Comparison of ENCODE assay signal across 16 mouse cellular contexts in genomic region chr8:125993636-125994035, GRCm38 (mm10).
"Had no signal": no experiment of that assay in that cellular context is flagged by ENCODE, and none has a peak within 500 bp of the region (broad histone marks: within the 10 kb centered on the region; RNA-seq: fewer than 3 reads in every experiment).

No protein-coding gene starts in this region.

- H3K4me2 ChIP-seq: kidney, embryonic 15.5 days; limb, embryonic 15.5 days; liver, embryonic 11.5 days had no signal

- H3K36me3 ChIP-seq: kidney, embryonic 15.5 days; limb, embryonic 15.5 days had no signal

- H3K27ac ChIP-seq: kidney, embryonic 15.5 days; limb, embryonic 15.5 days; liver, embryonic 14.5 days; stomach, postnatal 0 days had no signal

- H3K9ac ChIP-seq: kidney, embryonic 15.5 days; limb, embryonic 15.5 days; liver, embryonic 14.5 days; liver, postnatal 0 days had no signal

- ATAC-seq: intestine, postnatal 0 days; liver, postnatal 0 days had no signal

- H3K4me3 ChIP-seq: kidney, embryonic 15.5 days; limb, embryonic 15.5 days had no signal

- DNase-seq: kidney, adult 8-10 months; kidney, postnatal 14 days; kidney, postnatal 4 days; liver, postnatal 0 days; lung, postnatal 14 days; lung, postnatal 4 days; midbrain, embryonic 14.5 days; thymus, adult 2 months; thymus, postnatal 14 days; thymus, postnatal 4 days had no signal

- H3K9me3 ChIP-seq: kidney, embryonic 15.5 days; limb, embryonic 15.5 days had no signal
